Mouse (Mus musculus) embryonic facial prominence, embryonic 13.5 days (tissue): Measurements from ENCODE around the gene Irx1. TPM values are rescaled to one million over a fixed set of nuclear protein-coding genes. Genes with fewer than 3 reads are reported as not detected.
A peak's percentile ranks its signal among the peaks of the same experiment; 100 is the strongest.

Experiments used
- ATAC-seq: fragments of 200-750 bp; cut with Nextera tagmentation; 2 replicates; pipeline ENCODE4 v1.8.0; 2017; ENCODE audit warnings: low read depth; ENCODE audit not compliant: insufficient number of reproducible peaks, insufficient read depth, low FRiP score, low TSS enrichment
- H3K27ac ChIP-seq: fragments of 300-500 bp; sonication (generic); 2 replicates; pipeline ENCODE4 v1.5.1; 2015; ENCODE audit warnings: moderate library complexity, mild to moderate bottlenecking, inconsistent platforms
- H3K27me3 ChIP-seq: fragments of 300-500 bp; sonication (generic); 2 replicates; pipeline ENCODE4 v1.6.1; 2015; ENCODE audit warnings: mild to moderate bottlenecking, inconsistent platforms
- H3K36me3 ChIP-seq: fragments of 300-500 bp; sonication (generic); 2 replicates; pipeline ENCODE4 v1.6.1; 2015; ENCODE audit warnings: mild to moderate bottlenecking, inconsistent platforms
- H3K4me1 ChIP-seq: fragments of 300-500 bp; sonication (generic); 2 replicates; pipeline ENCODE4 v1.6.1; 2015; ENCODE audit warnings: inconsistent platforms
- H3K4me2 ChIP-seq: fragments of 300-500 bp; sonication (generic); 2 replicates; pipeline ENCODE4 v1.6.1; 2015; ENCODE audit warnings: moderate library complexity, mild to moderate bottlenecking, inconsistent platforms
- H3K4me3 ChIP-seq: fragments of 300-500 bp; sonication (generic); 2 replicates; pipeline ENCODE4 v1.5.1; 2015; ENCODE audit warnings: mild to moderate bottlenecking, inconsistent platforms
- H3K9ac ChIP-seq: fragments of 300-500 bp; sonication (generic); 2 replicates; pipeline ENCODE4 v1.6.1; 2015; ENCODE audit warnings: mild to moderate bottlenecking, inconsistent platforms
- H3K9me3 ChIP-seq: fragments of 300-500 bp; sonication (generic); 2 replicates; pipeline ENCODE4 v1.6.1; 2016; ENCODE audit warnings: inconsistent platforms
- WGBS: fragments of 180-500 bp; shearing (Covaris S2); methylation state at CpG from one replicate; pipeline ENCODE4 v1.1.7; 2015; ENCODE audit warnings: mixed read lengths; 5-methylcytosine and 5-hydroxymethylcytosine counted together
- polyA plus RNA-seq: library from polyadenylated mRNA; unstranded; fragments of >200 nt; fragmentation: Nextera tagmentation; extraction: Ambion mirVana; gene quantifications from 2 replicates; pipeline ENCODE4 v1.2.1, GENCODE M21; 2015

Gene Irx1
- 3.5 and 7.6 TPM in 2 replicates for polyA plus RNA-seq

- WGBS, result under 1% methylated on average over 95 of the region's 100 CpGs
- Histone ChIP-seq H3K27ac (peak within 1 kb of the TSS; percentile 16; the same call in 1 of the 2 replicates), H3K4me1 (peaks cover 46% of the 10 kb centered on the region), H3K4me3 (peak within 1 kb of the TSS; percentile 54), H3K9me3 (no peaks in the 10 kb centered on the region), H3K9ac (peak within 1 kb of the TSS; percentile 73), H3K4me2 (peak within 1 kb of the TSS; percentile 85), H3K27me3 (peaks cover 94% of the 10 kb centered on the region), H3K36me3 (no peaks in the 10 kb centered on the region)
- ATAC-seq, result peak; percentile 45; the same call in 1 of the 2 replicates
Measured at GRCm38 (mm10) chr13:71963356-71964351, at the start of gene Irx1. Gene Irx1 (minus strand): TSS chr13:71963723.

DNA sequence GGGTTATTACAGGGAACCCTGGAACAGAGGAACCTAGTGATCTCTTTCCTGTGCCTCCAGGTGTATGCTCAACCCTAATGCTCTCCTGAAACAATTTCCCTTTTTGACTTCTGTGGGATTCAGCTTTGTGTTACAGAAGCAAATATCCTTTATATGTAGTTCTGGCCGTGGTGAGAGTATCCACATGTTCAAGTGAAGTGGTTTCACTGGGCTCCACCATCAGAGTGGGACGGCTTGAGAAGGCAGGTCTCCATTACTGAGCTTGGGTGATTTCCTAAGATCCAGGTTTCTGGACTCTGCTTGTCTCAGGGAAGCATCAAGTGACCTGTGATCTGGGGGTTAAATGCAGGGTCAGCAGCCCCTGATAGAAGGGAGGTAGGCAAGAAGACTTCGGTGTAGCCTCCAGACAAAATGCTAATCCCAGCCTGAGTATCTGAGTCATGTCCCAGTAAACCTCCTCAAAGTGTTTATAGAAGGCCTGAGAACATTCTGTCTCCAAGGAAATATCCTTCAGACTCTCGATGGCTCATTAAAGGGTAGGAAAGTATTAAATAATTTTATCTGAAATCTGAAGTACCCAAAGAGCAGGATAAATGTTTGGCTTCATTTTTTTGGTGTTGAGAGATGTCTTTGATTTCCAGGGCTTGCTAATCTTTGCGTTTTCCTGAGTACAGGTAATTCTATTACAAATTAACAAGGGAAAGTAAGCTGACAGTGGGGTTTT lies 16.6 kb upstream of the Irx1 start:
- ATAC-seq, result no peak
- H3K4me1 ChIP-seq, result no peaks in the 10 kb centered on the region
- WGBS, result 26% methylated on average over 5 of the region's 5 CpGs

GRCm38 (mm10) chr13:71975753-71976152 lies 12.2 kb upstream of the Irx1 start:
- Histone ChIP-seq H3K9ac (no peak overlapping the region), H3K9me3 (no peaks in the 10 kb centered on the region), H3K27me3 (peaks cover 35% of the 10 kb centered on the region), H3K36me3 (no peaks in the 10 kb centered on the region), H3K4me3 (no peak overlapping the region), H3K4me1 (no peaks in the 10 kb centered on the region), H3K4me2 (no peak overlapping the region), H3K27ac (no peak overlapping the region)
- no peak for ATAC-seq
- WGBS, result 83% methylated on average over 3 of the region's 3 CpGs

More for the DNA sequence above, 16.6 kb upstream of the Irx1 start:
- H3K4me3 ChIP-seq, result no peak overlapping the region
- H3K9ac ChIP-seq, result no peak overlapping the region
- no peaks in the 10 kb centered on the region for H3K36me3 ChIP-seq
- no peak overlapping the region for H3K27ac ChIP-seq
- no peaks in the 10 kb centered on the region for H3K9me3 ChIP-seq
- peaks cover 17% of the 10 kb centered on the region for H3K27me3 ChIP-seq
- no peak overlapping the region for H3K4me2 ChIP-seq

DNA sequence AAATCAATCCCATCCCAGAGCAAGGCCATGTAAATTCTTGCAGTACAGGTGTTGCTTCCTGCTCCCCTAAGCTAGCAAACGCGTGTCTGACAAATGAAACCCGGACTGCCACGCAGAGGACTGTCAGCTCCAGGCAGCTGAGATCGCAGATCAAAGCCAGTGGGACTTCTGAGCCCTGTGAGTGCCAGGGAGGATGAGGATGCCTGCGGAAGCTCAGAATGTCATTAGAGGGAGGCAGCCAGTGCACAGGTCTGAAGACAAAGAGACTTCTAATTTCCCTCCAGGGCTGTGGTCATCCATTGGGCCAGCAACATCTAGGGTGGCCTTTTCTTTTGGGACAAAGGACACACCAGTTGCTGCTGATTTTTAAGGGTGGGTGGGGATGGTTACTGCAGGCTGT lies 4.8 kb upstream of the Irx1 start:
- 0% methylated on average over 6 of the region's 6 CpGs for WGBS
- H3K9ac ChIP-seq, result no peak overlapping the region

GRCm38 (mm10) chr13:71967341-71968250 lies 4.1 kb upstream of the Irx1 start:
- ATAC-seq, result no peak

More for the DNA sequence above, 4.8 kb upstream of the Irx1 start:
- no peaks in the 10 kb centered on the region for H3K9me3 ChIP-seq
- H3K4me1 ChIP-seq, result peaks cover 23% of the 10 kb centered on the region
- ATAC-seq, result no peak
- peaks cover 99% of the 10 kb centered on the region for H3K27me3 ChIP-seq
- no peak overlapping the region for H3K27ac ChIP-seq
- no peak overlapping the region for H3K4me2 ChIP-seq
- no peaks in the 10 kb centered on the region for H3K36me3 ChIP-seq
- no peak overlapping the region for H3K4me3 ChIP-seq

GRCm38 (mm10) chr13:71966631-71967030 lies 3.1 kb upstream of the Irx1 start:
- no peak overlapping the region for H3K4me2 ChIP-seq

More at GRCm38 (mm10) chr13:71967341-71968250, 4.1 kb upstream of the Irx1 start:
- peaks cover 30% of the 10 kb centered on the region for H3K4me1 ChIP-seq
- no peak overlapping the region for H3K4me2 ChIP-seq
- H3K4me3 ChIP-seq, result no peak overlapping the region
- no peaks in the 10 kb centered on the region for H3K9me3 ChIP-seq
- peaks cover 99% of the 10 kb centered on the region for H3K27me3 ChIP-seq
- H3K36me3 ChIP-seq, result no peaks in the 10 kb centered on the region
- H3K9ac ChIP-seq, result no peak overlapping the region
- H3K27ac ChIP-seq, result no peak overlapping the region
- 3% methylated on average over 28 of the region's 28 CpGs for WGBS

GRCm38 (mm10) chr13:71964366-71964765 lies 843 bp upstream of the Irx1 start:
- Histone ChIP-seq H3K27ac (no peak overlapping the region), H3K4me2 (peak overlapping the region; percentile 85; the same call in 1 of the 2 replicates), H3K9ac (no peak overlapping the region), H3K9me3 (no peaks in the 10 kb centered on the region), H3K36me3 (no peaks in the 10 kb centered on the region), H3K4me3 (peak overlapping the region; percentile 54), H3K27me3 (peaks cover 94% of the 10 kb centered on the region), H3K4me1 (peaks cover 39% of the 10 kb centered on the region)
- no peak for ATAC-seq
- WGBS, result 1% methylated on average over 13 of the region's 13 CpGs

More at GRCm38 (mm10) chr13:71966631-71967030, 3.1 kb upstream of the Irx1 start:
- Histone ChIP-seq H3K36me3 (no peaks in the 10 kb centered on the region), H3K9me3 (no peaks in the 10 kb centered on the region), H3K4me3 (no peak overlapping the region), H3K27ac (no peak overlapping the region), H3K27me3 (peaks cover 95% of the 10 kb centered on the region), H3K4me1 (peaks cover 32% of the 10 kb centered on the region), H3K9ac (no peak overlapping the region)
- no peak for ATAC-seq
- 22% methylated on average over 2 of the region's 2 CpGs for WGBS

GRCm38 (mm10) chr13:71962661-71963355 lies 715 bp downstream of the Irx1 start:
- under 1% methylated on average over 55 of the region's 55 CpGs for WGBS
- Histone ChIP-seq H3K4me3 (peak overlapping the region; percentile 54), H3K9ac (peak overlapping the region; percentile 73), H3K27me3 (peaks cover 94% of the 10 kb centered on the region), H3K27ac (peak overlapping the region; percentile 16; the same call in 1 of the 2 replicates), H3K36me3 (no peaks in the 10 kb centered on the region), H3K4me1 (peaks cover 47% of the 10 kb centered on the region), H3K9me3 (no peaks in the 10 kb centered on the region), H3K4me2 (peak overlapping the region; percentile 85)
- ATAC-seq, result no peak

DNA sequence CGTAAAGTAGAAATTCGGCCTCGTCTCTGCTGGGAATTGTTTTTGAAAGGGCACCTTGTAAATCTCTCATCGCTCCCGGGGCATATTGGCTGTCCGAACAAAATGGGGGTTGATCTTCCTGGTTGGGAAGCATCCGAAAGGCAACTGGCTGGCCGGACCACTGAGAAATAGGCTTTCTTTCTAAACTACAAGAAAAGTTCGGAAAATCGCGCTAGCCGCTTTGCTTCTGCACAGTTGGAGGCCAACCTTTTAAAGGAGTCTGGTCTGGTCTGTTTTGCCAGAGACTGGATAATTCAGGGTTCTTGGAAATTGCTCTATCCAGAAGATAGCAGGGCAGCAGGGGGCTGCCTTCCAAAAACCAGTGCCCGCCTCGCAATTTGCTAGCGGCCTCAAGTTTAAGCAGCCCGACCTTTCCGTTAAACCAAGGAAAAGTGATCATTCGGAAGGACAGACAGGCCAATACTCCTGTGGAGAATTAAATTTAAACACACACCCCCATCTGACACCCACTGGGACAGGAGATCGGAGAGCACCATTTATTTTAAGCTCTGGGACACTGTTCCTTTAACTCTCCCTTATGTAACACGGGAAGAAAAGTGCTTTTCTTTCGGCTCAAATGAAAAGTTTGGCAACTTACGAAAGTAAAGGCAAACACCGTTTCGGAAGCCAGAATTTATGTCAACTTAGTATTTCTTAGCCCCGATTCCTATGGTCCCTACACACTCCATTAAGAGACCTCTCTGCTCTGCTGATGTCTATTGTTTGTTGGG lies 1.4 kb downstream of the Irx1 start:
- peaks cover 44% of the 10 kb centered on the region for H3K4me1 ChIP-seq
- no peaks in the 10 kb centered on the region for H3K36me3 ChIP-seq
- peak overlapping the region; percentile 73 for H3K9ac ChIP-seq
- H3K9me3 ChIP-seq, result no peaks in the 10 kb centered on the region
- no peak for ATAC-seq
- peak overlapping the region; percentile 85 for H3K4me2 ChIP-seq
- 1% methylated on average over 25 of the region's 25 CpGs for WGBS
- no peak overlapping the region for H3K27ac ChIP-seq
- peak overlapping the region; percentile 54 for H3K4me3 ChIP-seq
- peaks cover 94% of the 10 kb centered on the region for H3K27me3 ChIP-seq
